Mouse (Mus musculus): ENCODE measurements around the gene H2-Ob. TPM values are rescaled to one million over a fixed set of nuclear protein-coding genes. Genes with fewer than 3 reads are reported as not detected.

Gene H2-Ob
- polyA plus RNA-seq, 1 experiment, result not detected

DNA sequence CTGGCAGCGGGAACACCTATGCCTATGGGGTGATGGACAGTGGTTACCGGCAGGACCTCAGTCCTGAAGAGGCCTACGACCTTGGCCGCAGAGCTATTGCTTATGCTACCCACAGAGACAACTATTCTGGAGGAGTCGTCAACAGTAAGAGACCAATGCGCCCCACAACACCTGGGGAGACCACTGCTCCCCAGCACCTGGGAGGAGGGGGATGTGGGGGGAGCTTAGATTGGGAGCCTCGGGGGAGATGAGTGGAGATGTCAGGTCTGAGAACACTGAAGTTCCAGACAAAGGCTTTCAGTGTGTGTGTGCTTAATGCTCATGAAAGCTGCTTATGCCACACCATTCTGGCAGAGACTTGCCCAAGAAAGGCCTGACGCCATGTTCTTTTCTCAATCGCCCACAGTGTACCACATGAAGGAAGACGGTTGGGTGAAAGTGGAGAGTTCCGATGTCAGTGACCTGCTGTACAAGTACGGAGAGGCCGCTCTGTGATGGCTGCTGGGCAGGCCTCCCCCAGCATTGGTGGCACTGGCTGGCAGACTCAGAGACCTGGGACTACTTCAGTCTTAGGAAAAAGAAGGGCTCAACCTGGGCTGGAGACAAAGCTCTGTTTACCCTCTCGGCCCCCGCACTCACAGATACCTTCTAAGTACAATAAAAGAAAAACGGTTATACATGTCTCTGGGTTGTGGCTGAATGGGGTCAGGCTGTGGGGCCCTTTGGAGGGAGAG is 37.8 kb upstream of the H2-Ob start:
- no peaks in the 10 kb centered on the region for H3K36me3 ChIP-seq (ENCODE audit: control insufficient read depth, insufficient read depth)
- peaks cover 38% of the 10 kb centered on the region for H3K27me3 ChIP-seq (ENCODE audit: control insufficient read depth, insufficient read depth, insufficient read length)
- no peak overlapping the region for H3K4me3 ChIP-seq (ENCODE audit: insufficient read depth, poor library complexity, severe bottlenecking)

DNA sequence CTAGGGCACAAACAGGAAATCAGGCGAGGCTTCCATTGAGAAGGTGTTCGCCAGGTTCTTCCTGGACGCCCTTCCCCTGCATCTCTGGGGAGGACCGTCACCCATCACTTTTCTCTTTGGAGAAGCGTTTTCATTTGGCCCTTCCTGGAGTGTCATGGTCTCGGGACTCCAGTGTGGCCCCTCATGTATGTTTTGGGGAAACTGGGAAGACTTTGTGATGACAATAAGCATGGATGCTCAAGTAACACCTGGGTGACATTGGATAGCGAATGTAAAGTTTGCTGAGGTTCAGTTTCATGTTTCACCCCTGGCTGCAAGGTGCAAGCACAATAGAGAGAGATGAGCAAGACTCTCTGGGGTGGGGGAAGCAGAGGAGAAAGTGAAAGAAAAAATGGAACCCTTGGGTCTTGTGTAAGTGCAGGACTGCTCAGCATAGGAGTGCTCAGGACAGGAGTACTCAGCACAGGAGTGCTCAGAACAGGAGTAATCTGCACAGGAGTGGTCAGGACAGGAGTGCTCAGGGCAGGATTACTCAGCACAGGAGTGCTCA is 37.1 kb upstream of the H2-Ob start:
- no peak overlapping the region for H3ac ChIP-seq (ENCODE audit: control insufficient read depth, insufficient read length, low read depth)
- TF ChIP-seq MAX (IDR thresholded peaks at IDR 0.05) (no peak), USF1 (IDR thresholded peaks at IDR 0.05; ENCODE audit: low read depth) (no peak), FOSL1 (IDR thresholded peaks at IDR 0.05; ENCODE audit: insufficient read depth, low read length, poor library complexity, severe bottlenecking) (no peak), CEBPB (IDR thresholded peaks at IDR 0.05; ENCODE audit: low read depth) (no peak), CTCF (IDR thresholded peaks at IDR 0.05; ENCODE audit: control insufficient read depth, insufficient read depth, insufficient read length) (no peak), MYOD1 (IDR thresholded peaks at IDR 0.05; ENCODE audit: control insufficient read depth, insufficient read length, low read depth) (no peak), MYOG (IDR thresholded peaks at IDR 0.05; ENCODE audit: control insufficient read depth, extremely low read depth, insufficient read length) (no peak)
- H3K4me3 ChIP-seq (ENCODE audit: insufficient read depth, poor library complexity, severe bottlenecking), result no peak overlapping the region
- H3K79me2 ChIP-seq (ENCODE audit: control insufficient read depth, insufficient read depth), result no peaks in the 10 kb centered on the region
- H3K79me3 ChIP-seq (ENCODE audit: low read depth), result no peaks in the 10 kb centered on the region
- peaks cover 33% of the 10 kb centered on the region for H3K27me3 ChIP-seq (ENCODE audit: control insufficient read depth, insufficient read depth, insufficient read length)
- H3K36me3 ChIP-seq (ENCODE audit: control insufficient read depth, insufficient read depth), result no peaks in the 10 kb centered on the region

More for the DNA sequence above, 37.8 kb upstream of the H2-Ob start:
- TF ChIP-seq CEBPB (IDR thresholded peaks at IDR 0.05; ENCODE audit: low read depth), result no peak
- no peak for TF ChIP-seq MYOG (IDR thresholded peaks at IDR 0.05; ENCODE audit: control insufficient read depth, extremely low read depth, insufficient read length)
- TF ChIP-seq MYOD1 (IDR thresholded peaks at IDR 0.05; ENCODE audit: control insufficient read depth, insufficient read length, low read depth), result no peak
- TF ChIP-seq FOSL1 (IDR thresholded peaks at IDR 0.05; ENCODE audit: insufficient read depth, low read length, poor library complexity, severe bottlenecking), result no peak
- no peak for TF ChIP-seq MAX (IDR thresholded peaks at IDR 0.05)
- no peak for TF ChIP-seq USF1 (IDR thresholded peaks at IDR 0.05; ENCODE audit: low read depth)
- TF ChIP-seq CTCF (IDR thresholded peaks at IDR 0.05; ENCODE audit: control insufficient read depth, insufficient read depth, insufficient read length), result no peak
- Histone ChIP-seq H3K79me2 (ENCODE audit: control insufficient read depth, insufficient read depth) (no peaks in the 10 kb centered on the region), H3K79me3 (ENCODE audit: low read depth) (no peaks in the 10 kb centered on the region), H3ac (ENCODE audit: control insufficient read depth, insufficient read length, low read depth) (no peak overlapping the region)

DNA sequence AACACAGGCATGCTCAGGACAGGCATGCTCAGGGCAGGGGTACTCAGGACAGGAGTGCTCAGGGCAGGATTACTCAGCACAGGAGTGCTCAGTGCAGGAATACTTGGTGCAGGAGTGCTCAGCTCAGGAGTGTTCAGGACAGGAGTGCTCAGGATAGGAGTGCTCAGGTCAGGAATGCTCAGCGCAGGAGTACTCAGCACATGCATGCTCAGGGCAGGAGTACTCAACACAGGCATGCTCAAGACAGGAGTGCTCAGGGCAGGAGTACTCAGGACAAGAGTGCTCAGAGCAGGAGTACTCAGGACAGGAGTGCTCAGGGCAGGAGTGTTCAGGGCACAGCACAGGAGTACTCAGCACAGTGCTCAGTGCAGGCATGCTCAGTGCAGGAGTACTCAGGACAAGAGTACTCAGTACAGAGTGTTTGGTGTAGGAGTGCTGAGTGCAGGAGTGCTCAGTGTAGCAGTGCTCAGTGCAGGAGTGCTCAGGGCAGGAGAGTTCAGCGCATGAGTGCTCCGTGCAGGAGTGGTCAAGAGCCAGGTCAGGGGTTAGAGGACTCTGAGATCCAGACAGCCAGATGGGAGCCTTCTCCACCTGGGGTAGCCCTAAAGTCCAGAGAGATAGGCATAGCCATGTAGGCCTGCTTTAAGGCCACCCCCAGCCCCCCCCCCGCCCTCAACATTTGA is 35.8 kb upstream of the H2-Ob start:
- no peaks in the 10 kb centered on the region for H3K79me2 ChIP-seq (ENCODE audit: control insufficient read depth, insufficient read depth)
- TF ChIP-seq MAX (IDR thresholded peaks at IDR 0.05) (no peak), FOSL1 (IDR thresholded peaks at IDR 0.05; ENCODE audit: insufficient read depth, low read length, poor library complexity, severe bottlenecking) (no peak), CEBPB (IDR thresholded peaks at IDR 0.05; ENCODE audit: low read depth) (no peak), MYOD1 (IDR thresholded peaks at IDR 0.05; ENCODE audit: control insufficient read depth, insufficient read length, low read depth) (no peak), MYOG (IDR thresholded peaks at IDR 0.05; ENCODE audit: control insufficient read depth, extremely low read depth, insufficient read length) (no peak), USF1 (IDR thresholded peaks at IDR 0.05; ENCODE audit: low read depth) (no peak), CTCF (IDR thresholded peaks at IDR 0.05; ENCODE audit: control insufficient read depth, insufficient read depth, insufficient read length) (no peak)
- peaks cover 23% of the 10 kb centered on the region for H3K27me3 ChIP-seq (ENCODE audit: control insufficient read depth, insufficient read depth, insufficient read length)
- no peak overlapping the region for H3ac ChIP-seq (ENCODE audit: control insufficient read depth, insufficient read length, low read depth)
- H3K36me3 ChIP-seq (ENCODE audit: control insufficient read depth, insufficient read depth), result no peaks in the 10 kb centered on the region
- no peak overlapping the region for H3K4me3 ChIP-seq (ENCODE audit: insufficient read depth, poor library complexity, severe bottlenecking)
- no peaks in the 10 kb centered on the region for H3K79me3 ChIP-seq (ENCODE audit: low read depth)

DNA sequence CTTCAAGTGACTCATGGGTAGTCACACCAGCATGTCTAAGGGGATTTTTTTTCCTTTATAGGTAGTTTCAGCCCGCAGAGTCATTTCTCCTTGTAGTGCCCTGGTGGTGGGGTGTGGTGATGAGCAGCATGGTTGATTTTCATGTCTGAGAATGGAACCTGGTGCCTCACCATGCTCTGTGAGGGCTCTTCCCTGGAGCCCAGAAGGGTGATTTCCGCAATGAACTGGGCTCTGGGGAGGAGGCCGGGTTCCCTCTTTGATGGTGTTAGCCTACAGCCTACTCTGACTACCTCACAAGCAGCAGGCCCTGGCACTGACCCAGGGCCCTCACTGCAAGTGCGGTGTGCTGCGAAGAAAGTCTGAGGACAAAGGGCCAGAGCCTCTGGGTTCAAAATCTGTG is 35.3 kb upstream of the H2-Ob start, which contains the start of gene Tap2:
Gene Tap2, plus strand, starts transcription at position 84 of the 400 bp plus-strand sequence.
- no peaks in the 10 kb centered on the region for H3K79me3 ChIP-seq (ENCODE audit: low read depth)
- no peaks in the 10 kb centered on the region for H3K79me2 ChIP-seq (ENCODE audit: control insufficient read depth, insufficient read depth)
- peak within 1 kb of the TSS; percentile 74 for H3ac ChIP-seq (ENCODE audit: control insufficient read depth, insufficient read length, low read depth)
- TF ChIP-seq USF1 (IDR thresholded peaks at IDR 0.05; ENCODE audit: low read depth) (no peak), MYOD1 (IDR thresholded peaks at IDR 0.05; ENCODE audit: control insufficient read depth, insufficient read length, low read depth) (no peak), MAX (IDR thresholded peaks at IDR 0.05) (no peak), CEBPB (IDR thresholded peaks at IDR 0.05; ENCODE audit: low read depth) (no peak), MYOG (IDR thresholded peaks at IDR 0.05; ENCODE audit: control insufficient read depth, extremely low read depth, insufficient read length) (no peak), FOSL1 (IDR thresholded peaks at IDR 0.05; ENCODE audit: insufficient read depth, low read length, poor library complexity, severe bottlenecking) (no peak), CTCF (IDR thresholded peaks at IDR 0.05; ENCODE audit: control insufficient read depth, insufficient read depth, insufficient read length) (no peak)
- H3K27me3 ChIP-seq (ENCODE audit: control insufficient read depth, insufficient read depth, insufficient read length), result peaks cover 19% of the 10 kb centered on the region
- H3K36me3 ChIP-seq (ENCODE audit: control insufficient read depth, insufficient read depth), result no peaks in the 10 kb centered on the region
- peak within 1 kb of the TSS; percentile 45 for H3K4me3 ChIP-seq (ENCODE audit: insufficient read depth, poor library complexity, severe bottlenecking)

DNA sequence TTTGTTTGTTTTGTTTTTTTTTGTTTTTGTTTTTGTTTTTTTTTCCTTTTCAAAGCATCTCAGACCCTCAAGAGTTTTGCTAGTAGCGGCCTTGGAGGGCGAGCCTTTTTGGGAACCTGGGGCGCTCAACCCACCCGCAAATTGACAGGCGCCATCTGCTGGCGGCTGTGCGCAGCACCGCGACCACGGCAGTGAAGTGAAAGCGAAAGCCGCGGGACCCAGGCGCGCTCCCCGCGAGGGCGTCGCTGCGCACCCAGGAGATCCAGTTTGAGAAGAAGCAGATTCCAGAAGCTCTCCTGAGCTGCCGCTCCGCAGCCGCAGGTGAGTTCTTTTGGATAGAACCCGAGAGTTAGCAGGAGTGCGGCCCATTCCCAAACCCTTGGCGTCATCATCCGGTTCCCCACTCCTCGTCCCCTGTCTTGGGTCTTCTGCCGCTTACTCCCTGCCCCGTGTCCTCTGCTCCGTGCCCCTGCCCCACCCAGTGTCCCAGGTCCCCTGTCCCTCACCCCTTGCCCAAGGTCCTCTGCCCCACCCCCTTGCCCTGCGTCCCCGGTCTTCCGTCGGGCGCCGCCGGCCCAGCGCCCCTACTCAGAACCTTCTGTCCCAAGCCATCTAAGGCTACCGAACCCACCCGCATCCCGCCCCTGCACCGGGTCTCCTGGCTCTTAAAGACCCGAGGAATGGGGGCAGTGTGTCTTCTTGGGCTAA is 34.2 kb upstream of the H2-Ob start:
- Histone ChIP-seq H3K79me3 (ENCODE audit: low read depth) (no peaks in the 10 kb centered on the region), H3K79me2 (ENCODE audit: control insufficient read depth, insufficient read depth) (no peaks in the 10 kb centered on the region), H3ac (ENCODE audit: control insufficient read depth, insufficient read length, low read depth) (peak overlapping the region; percentile 74), H3K27me3 (ENCODE audit: control insufficient read depth, insufficient read depth, insufficient read length) (peaks cover 10% of the 10 kb centered on the region), H3K4me3 (ENCODE audit: insufficient read depth, poor library complexity, severe bottlenecking) (peak overlapping the region; percentile 45), H3K36me3 (ENCODE audit: control insufficient read depth, insufficient read depth) (no peaks in the 10 kb centered on the region)
- TF ChIP-seq CTCF (IDR thresholded peaks at IDR 0.05; ENCODE audit: control insufficient read depth, insufficient read depth, insufficient read length) (peak; percentile 93), CEBPB (IDR thresholded peaks at IDR 0.05; ENCODE audit: low read depth) (no peak)
